Mouse (Mus musculus): ENCODE results near the gene Slc13a2. TPM values are rescaled to one million over a fixed set of nuclear protein-coding genes. Genes with fewer than 3 reads are reported as not detected.

The Slc13a2 gene
- polyA plus RNA-seq, 1 experiment from 2014 or later, result not detected

GRCm38 (mm10) chr11:78364103-78364502 is 57.9 kb downstream of the Slc13a2 start:
- Histone ChIP-seq H3K27me3 (no peaks in the 10 kb centered on the region), H3K4me2 (no peak overlapping the region), H3K36me3 (no peaks in the 10 kb centered on the region), H3K9ac (no peak overlapping the region), H3K4me3 (no peak overlapping the region), H3K27ac (no peak overlapping the region), H3K4me1 (peaks cover 9% of the 10 kb centered on the region; the same call in 1 of the 2 replicates), H3K9me3 (no peaks in the 10 kb centered on the region)
- ATAC-seq (ENCODE audit: insufficient number of reproducible peaks, insufficient read depth, low FRiP score, low TSS enrichment, low read depth), result no peak
- WGBS, result 55% methylated on average over 8 of the region's 8 CpGs

- H3K4me3 ChIP-seq, result no peak overlapping the region
- H3K4me1 ChIP-seq, result peaks cover 9% of the 10 kb centered on the region; the same call in 1 of the 2 replicates
- WGBS, result 71% methylated on average over 13 of the region's 13 CpGs
- H3K9me3 ChIP-seq, result no peaks in the 10 kb centered on the region
- no peaks in the 10 kb centered on the region for H3K36me3 ChIP-seq
- H3K27ac ChIP-seq, result no peak overlapping the region
- no peak overlapping the region for H3K9ac ChIP-seq
- ATAC-seq (ENCODE audit: insufficient number of reproducible peaks, insufficient read depth, low FRiP score, low TSS enrichment, low read depth), result no peak
- H3K4me2 ChIP-seq, result no peak overlapping the region
- no peaks in the 10 kb centered on the region for H3K27me3 ChIP-seq
Measured at GRCm38 (mm10) chr11:78363309-78364007, 58.6 kb downstream of the Slc13a2 start.

- H3K9ac ChIP-seq, result no peak overlapping the region
- ATAC-seq (ENCODE audit: insufficient number of reproducible peaks, insufficient read depth, low FRiP score, low TSS enrichment, low read depth), result no peak
- 0 out of 2 replicates have a peak, but pooled peaks cover 3% of the 10 kb centered on the region for H3K27me3 ChIP-seq
- no peaks in the 10 kb centered on the region for H3K9me3 ChIP-seq
- H3K27ac ChIP-seq, result no peak overlapping the region
- no peak overlapping the region for H3K4me3 ChIP-seq
- H3K4me1 ChIP-seq, result peaks cover 9% of the 10 kb centered on the region; the same call in 1 of the 2 replicates
- H3K36me3 ChIP-seq, result no peaks in the 10 kb centered on the region
- WGBS, result 55% methylated on average over 2 of the region's 2 CpGs
- peak overlapping the region; percentile 57 for H3K4me2 ChIP-seq
Measured at GRCm38 (mm10) chr11:78360789-78361131, 61.3 kb downstream of the Slc13a2 start.

DNA sequence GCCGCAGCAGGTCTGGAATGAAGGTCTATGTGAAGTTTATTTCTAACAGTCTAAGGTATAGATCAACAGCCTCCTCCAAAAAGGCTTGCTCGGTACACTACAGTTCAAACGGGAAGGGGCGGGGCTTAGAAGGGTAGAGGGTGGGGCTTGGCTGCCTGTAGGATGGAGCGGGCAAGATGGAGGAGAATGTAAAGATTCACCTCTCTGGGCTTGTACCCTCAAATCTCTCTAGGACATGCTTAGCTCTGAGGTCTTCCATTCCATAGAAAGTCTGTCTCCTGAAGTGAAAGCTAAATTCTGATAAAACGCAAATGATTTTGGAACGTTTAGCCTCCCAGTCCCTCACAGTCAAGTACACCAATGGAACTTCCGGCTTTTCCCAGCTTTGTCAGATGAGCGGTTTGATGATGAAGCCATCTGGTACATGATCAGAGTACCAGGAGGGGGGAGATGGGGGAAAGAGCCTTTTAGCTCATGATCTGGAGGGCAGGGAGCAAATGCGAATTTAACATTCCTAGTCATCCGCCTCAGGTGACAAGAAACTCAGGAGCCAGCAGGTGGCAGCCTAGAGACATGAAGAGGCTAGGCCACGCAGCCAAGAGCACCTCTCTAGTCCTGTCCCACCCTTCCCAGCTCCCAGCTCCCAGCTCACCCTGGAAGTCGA is 61.8 kb downstream of the Slc13a2 start:
- Histone ChIP-seq H3K4me2 (peak overlapping the region; percentile 57), H3K27ac (no peak overlapping the region), H3K4me3 (peak overlapping the region; percentile 36), H3K27me3 (0 out of 2 replicates have a peak, but pooled peaks cover 3% of the 10 kb centered on the region), H3K9me3 (no peaks in the 10 kb centered on the region), H3K9ac (peak overlapping the region; percentile 27; the same call in 1 of the 2 replicates), H3K36me3 (no peaks in the 10 kb centered on the region), H3K4me1 (peaks cover 9% of the 10 kb centered on the region; the same call in 1 of the 2 replicates)
- WGBS, result 10% methylated on average over 13 of the region's 13 CpGs
- ATAC-seq (ENCODE audit: insufficient number of reproducible peaks, insufficient read depth, low FRiP score, low TSS enrichment, low read depth), result peak; percentile 66; the same call in 1 of the 2 replicates

DNA sequence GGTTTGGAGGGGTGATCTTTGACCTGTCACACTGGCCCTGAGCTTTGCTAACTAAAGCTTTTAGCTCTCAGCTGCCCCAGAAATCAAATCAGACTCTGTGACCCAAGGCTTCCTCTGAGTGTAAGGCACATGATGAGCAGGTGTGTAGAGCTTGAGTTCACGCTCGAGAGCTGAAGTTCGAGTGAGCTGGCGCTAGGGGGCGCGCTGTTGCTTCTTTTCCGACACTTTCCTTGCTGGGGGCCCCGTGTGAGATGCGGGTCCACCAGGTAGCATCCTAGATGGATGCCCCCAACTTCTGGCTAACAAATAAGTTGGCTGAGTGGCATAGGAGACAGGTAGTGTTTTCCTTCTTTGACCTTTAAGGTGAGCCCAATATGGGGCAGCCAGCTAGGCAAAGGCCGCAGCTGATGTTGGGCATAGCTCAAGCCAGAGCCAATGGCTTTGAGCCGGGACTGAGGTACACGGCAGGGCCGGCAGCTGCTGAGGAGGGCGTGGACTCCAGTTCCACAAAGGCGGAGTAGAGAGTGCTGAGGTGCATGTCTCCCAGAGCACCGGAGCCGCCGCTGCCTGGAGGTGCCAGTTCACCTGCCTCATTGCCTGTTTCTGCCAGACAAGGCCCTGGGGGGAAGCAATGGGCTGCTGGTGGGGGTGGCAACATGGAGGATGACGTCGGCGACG is 63.5 kb downstream of the Slc13a2 start:
- Histone ChIP-seq H3K4me3 (no peak overlapping the region), H3K36me3 (no peaks in the 10 kb centered on the region)
- WGBS, result 14% methylated on average over 22 of the region's 22 CpGs

GRCm38 (mm10) chr11:78355471-78356238 is 66.4 kb downstream of the Slc13a2 start:
- ATAC-seq (ENCODE audit: insufficient number of reproducible peaks, insufficient read depth, low FRiP score, low TSS enrichment, low read depth), result no peak
- Histone ChIP-seq H3K27me3 (0 out of 2 replicates have a peak, but pooled peaks cover 3% of the 10 kb centered on the region), H3K27ac (no peak overlapping the region), H3K36me3 (no peaks in the 10 kb centered on the region), H3K4me1 (0 out of 2 replicates have a peak, but pooled peaks cover 3% of the 10 kb centered on the region), H3K9ac (no peak overlapping the region), H3K4me2 (no peak overlapping the region), H3K9me3 (no peaks in the 10 kb centered on the region), H3K4me3 (no peak overlapping the region)
- WGBS, result 35% methylated on average over 4 of the region's 4 CpGs

More for the DNA sequence above, 63.5 kb downstream of the Slc13a2 start:
- 0 out of 2 replicates have a peak, but pooled peaks cover 3% of the 10 kb centered on the region for H3K27me3 ChIP-seq
- 0 out of 2 replicates have a peak, but pooled peaks cover 3% of the 10 kb centered on the region for H3K4me1 ChIP-seq
- no peak overlapping the region for H3K4me2 ChIP-seq
- ATAC-seq (ENCODE audit: insufficient number of reproducible peaks, insufficient read depth, low FRiP score, low TSS enrichment, low read depth), result no peak
- H3K9me3 ChIP-seq, result no peaks in the 10 kb centered on the region
- no peak overlapping the region for H3K9ac ChIP-seq
- no peak overlapping the region for H3K27ac ChIP-seq

- no peak overlapping the region for H3K9ac ChIP-seq
- no peaks in the 10 kb centered on the region for H3K36me3 ChIP-seq
- 0 out of 2 replicates have a peak, but pooled peaks cover 3% of the 10 kb centered on the region for H3K27me3 ChIP-seq
- no peak overlapping the region for H3K4me2 ChIP-seq
- H3K4me3 ChIP-seq, result no peak overlapping the region
- no peak for ATAC-seq (ENCODE audit: insufficient number of reproducible peaks, insufficient read depth, low FRiP score, low TSS enrichment, low read depth)
- no peaks in the 10 kb centered on the region for H3K9me3 ChIP-seq
- H3K4me1 ChIP-seq, result peaks cover 1% of the 10 kb centered on the region
- 83% methylated on average over 6 of the region's 6 CpGs for WGBS
- H3K27ac ChIP-seq, result no peak overlapping the region
Measured at GRCm38 (mm10) chr11:78354905-78355304, 67.1 kb downstream of the Slc13a2 start.

DNA sequence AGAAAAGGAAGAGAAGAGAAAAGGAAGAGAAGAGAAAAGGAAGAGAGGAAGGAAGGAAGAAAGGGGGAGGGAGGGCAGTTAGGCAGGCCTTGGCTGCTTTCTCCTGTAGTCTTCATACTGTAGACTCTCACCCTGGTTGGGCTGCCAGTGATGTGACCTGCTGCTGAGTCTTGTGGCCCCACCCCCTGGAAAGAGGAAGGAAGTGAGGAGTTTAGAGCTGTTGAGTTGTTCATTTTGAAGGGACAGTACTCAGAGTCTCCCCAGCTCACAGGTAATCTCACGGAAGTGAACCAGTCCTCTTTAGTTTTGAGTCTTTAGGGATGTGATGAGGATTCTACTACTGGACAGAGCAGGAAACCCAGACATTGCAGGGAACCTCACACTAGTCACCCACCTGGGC is 68.9 kb downstream of the Slc13a2 start:
- 91% methylated on average over 1 of the region's 1 CpGs for WGBS
- H3K9me3 ChIP-seq, result no peaks in the 10 kb centered on the region
- H3K9ac ChIP-seq, result no peak overlapping the region
- H3K27me3 ChIP-seq, result 0 out of 2 replicates have a peak, but pooled peaks cover under 1% of the 10 kb centered on the region
- H3K4me2 ChIP-seq, result no peak overlapping the region
- peaks cover 8% of the 10 kb centered on the region for H3K4me1 ChIP-seq
- no peak for ATAC-seq (ENCODE audit: insufficient number of reproducible peaks, insufficient read depth, low FRiP score, low TSS enrichment, low read depth)
- H3K36me3 ChIP-seq, result peaks cover 16% of the 10 kb centered on the region
- no peak overlapping the region for H3K4me3 ChIP-seq
- no peak overlapping the region for H3K27ac ChIP-seq

GRCm38 (mm10) chr11:78349441-78350358 is 72.3 kb downstream of the Slc13a2 start:
- peaks cover 23% of the 10 kb centered on the region for H3K36me3 ChIP-seq
- no peak for ATAC-seq (ENCODE audit: insufficient number of reproducible peaks, insufficient read depth, low FRiP score, low TSS enrichment, low read depth)
- H3K27ac ChIP-seq, result peak overlapping the region; percentile 28; the same call in 1 of the 2 replicates
- no peaks in the 10 kb centered on the region for H3K9me3 ChIP-seq
- WGBS, result 63% methylated on average over 4 of the region's 4 CpGs
- H3K4me3 ChIP-seq, result no peak overlapping the region
- H3K9ac ChIP-seq, result 0 out of 2 replicates have a peak overlapping the region, but pooled peaks have one; percentile 28
- H3K4me2 ChIP-seq, result no peak overlapping the region
- H3K4me1 ChIP-seq, result peaks cover 34% of the 10 kb centered on the region
- no peaks in the 10 kb centered on the region for H3K27me3 ChIP-seq

GRCm38 (mm10) chr11:78348474-78348873 is 73.5 kb downstream of the Slc13a2 start:
- 51% methylated on average over 7 of the region's 7 CpGs for WGBS
- ATAC-seq (ENCODE audit: insufficient number of reproducible peaks, insufficient read depth, low FRiP score, low TSS enrichment, low read depth), result no peak
- Histone ChIP-seq H3K9me3 (no peaks in the 10 kb centered on the region), H3K27ac (no peak overlapping the region), H3K27me3 (no peaks in the 10 kb centered on the region), H3K4me2 (no peak overlapping the region), H3K4me3 (no peak overlapping the region), H3K4me1 (peaks cover 42% of the 10 kb centered on the region), H3K36me3 (peaks cover 23% of the 10 kb centered on the region), H3K9ac (no peak overlapping the region)

Data from embryonic facial prominence, embryonic 13.5 days (tissue).